Mouse (Mus musculus) layer of hippocampus, adult 18-20 months (tissue): Measurements from ENCODE around the gene Clmp. TPM values are rescaled to one million over a fixed set of nuclear protein-coding genes. Genes with fewer than 3 reads are reported as not detected.

Experiments
- DNase-seq, 2 experiments: peaks; one replicate each; pipeline ENCODE4 v3.0.0; 2022; ENCODE audit warnings: low spot score in 2 of 2
- long read RNA-seq: library from polyadenylated mRNA; stranded (forward); transcript quantifications from one replicate; pipeline ENCODE4 v2.0.0, GENCODE M21; 2021
- total RNA-seq, 2 experiments: library from RNA; stranded (reverse); gene quantifications; 2 replicates each; pipeline ENCODE4 v1.2.3; 2021

Gene Clmp
- 10 to 100 TPM; 23.1 to 25.4 TPM for total RNA-seq
- long read RNA-seq, full-length matches to known transcripts: 11 of 18 reads
- long read RNA-seq, partial matches to known transcripts: 2 of 18 reads
- long read RNA-seq, other reads (novel, unspliced or antisense): 5 of 18 reads

- no peak for DNase-seq
These were observed at the start of gene Clmp for GRCm38 (mm10) chr9:40685801-40686420. Gene Clmp, plus strand, starts transcription at chr9:40685962.

- peak in 1 of 2 experiments; percentile 86 for DNase-seq
These were observed 49.7 kb upstream of the Clmp start for GRCm38 (mm10) chr9:40636054-40636453.

DNA sequence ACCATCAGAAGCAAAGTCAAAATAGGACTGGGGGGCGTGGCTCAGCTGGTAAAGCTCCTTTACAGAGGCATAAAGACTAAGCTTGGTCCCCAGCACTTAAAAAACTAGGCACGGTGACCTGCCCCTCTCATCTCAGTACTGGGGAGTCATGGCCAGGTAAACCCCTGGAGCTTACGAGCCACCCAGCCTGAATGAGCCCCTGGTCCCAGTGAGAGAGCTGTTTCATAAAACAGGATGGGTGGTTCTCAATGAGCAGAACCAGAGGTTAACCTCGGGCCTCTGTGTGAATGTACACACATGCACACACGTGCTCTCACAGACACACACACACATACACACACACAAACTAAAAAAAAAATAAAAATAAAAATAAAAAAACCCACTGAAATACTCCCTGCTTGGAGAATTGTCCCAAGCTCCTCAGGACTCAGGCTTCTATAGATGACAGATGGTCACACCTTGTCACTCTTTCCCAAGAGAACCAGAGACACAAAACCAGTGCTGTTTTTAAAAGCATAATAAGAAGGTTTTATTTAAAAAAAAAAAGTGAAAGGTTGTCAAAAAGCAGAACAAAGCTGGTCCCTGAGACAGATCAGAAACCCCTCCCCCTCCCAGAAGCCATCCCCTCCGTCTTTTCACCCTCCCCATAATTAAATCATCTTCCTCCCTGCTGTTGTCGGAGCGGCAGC, 47.9 kb upstream of the Clmp start:
- DNase-seq: no peak

DNA sequence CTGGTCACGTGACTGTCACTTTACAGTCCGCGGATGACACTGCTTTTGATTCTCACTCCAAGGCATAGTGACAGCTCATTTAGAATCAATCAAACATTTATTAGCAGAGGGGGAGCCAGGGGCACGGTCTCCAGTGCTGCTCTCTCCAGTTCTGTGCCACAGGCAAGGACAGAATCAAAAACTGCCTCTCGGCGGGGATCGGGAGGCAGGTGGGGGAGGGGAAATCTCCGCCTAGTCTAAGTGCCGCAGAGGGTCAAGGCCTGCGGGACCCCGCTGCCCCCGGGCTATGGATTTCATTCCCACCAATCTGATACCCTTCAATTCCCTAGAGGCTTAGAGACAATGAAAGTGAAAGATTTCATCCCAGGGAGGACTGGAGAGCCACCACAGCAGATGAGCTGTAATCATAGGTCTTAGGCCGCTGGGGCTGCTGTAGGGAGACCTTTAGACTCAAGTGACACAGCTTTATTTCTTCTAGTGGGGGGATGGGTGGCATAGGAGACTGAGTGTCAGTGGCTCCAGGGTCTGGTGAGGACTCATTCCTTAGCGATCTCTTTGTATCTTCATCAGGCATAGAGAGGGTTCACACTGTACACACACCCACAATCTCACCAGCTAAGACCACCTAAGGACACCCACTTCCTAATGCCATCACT, 47.2 kb upstream of the Clmp start:
- peak in 1 of 2 experiments; percentile 65 for DNase-seq

- no peak for DNase-seq
These were observed 46.1 kb upstream of the Clmp start for GRCm38 (mm10) chr9:40639536-40640187.

DNA sequence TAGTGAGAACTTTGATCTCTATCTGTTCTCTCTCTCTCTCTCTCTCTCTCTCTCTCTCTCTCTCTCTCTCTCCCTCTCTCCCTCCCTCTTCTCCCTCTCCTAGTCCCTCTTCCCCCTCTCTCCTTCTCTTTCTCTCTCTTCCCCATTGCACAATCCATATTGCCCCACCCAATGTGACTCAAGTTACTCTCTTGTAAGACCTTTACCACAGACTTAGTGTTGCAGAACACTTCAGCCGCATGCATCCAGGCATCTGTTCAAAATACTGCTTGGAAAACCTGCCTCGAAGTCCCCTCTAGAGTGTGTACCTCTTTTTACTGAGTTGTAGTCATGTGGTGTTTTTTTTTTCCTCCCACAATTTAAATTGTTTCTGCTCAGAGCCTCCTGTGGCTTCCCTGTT, 44.4 kb upstream of the Clmp start:
- no peak for DNase-seq

DNA sequence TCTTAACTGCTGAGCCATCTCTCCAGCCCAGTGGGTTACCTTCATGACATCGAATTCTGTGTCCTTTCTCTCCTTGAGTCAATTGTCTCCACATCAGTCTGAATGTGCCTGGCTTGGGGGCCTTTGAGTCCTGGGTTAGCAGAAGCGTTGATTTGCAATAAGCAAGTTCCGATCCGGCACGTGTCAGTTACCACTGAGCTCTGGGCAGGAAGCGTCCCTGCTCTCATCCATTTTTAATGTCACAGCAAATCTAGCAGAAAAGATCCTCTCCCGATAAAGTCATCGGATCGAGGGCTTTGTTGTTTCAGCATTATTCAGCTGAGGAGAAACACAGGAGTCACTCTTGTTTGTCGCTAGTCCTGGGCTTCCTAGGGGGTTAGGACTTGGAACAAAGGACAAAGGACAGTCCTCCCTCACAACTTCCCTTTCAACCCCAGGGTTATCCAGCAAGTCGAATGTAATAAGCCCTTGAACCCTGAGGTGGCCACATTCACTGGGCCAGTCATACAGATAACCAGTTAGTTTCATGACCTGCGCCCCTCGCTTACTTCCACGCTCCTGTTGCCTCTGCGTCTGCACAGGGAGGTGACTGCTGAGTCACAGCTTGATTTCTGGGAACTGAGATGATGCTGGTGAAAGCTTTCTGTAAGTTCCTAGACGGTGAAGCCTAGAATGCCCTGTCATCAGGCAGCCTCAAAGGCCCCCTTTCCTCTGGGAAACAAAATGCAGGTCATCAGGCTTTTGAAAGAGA, 43.1 kb upstream of the Clmp start:
- no peak for DNase-seq

- DNase-seq: no peak
These were observed 36.3 kb upstream of the Clmp start for GRCm38 (mm10) chr9:40649444-40649843.

DNA sequence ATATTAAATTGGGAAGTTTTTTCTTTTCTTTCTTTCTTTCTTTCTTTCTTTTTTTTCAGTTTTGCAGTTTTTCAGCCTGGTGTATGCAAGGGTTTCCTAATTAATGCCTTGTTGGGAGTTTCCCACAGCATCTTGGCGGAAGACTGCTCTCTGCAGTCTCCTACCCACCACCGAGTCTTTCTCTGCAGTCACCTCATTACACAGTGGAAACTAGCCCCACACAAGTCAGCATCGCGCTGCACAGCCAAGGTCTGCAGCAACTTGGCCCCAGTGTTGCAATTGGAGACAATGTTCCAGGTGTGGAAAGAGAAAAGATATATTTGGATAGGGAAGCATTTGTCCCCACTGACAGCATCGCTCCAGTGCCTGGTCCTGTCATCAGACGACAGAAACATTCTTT, 35.8 kb upstream of the Clmp start:
- no peak for DNase-seq

DNA sequence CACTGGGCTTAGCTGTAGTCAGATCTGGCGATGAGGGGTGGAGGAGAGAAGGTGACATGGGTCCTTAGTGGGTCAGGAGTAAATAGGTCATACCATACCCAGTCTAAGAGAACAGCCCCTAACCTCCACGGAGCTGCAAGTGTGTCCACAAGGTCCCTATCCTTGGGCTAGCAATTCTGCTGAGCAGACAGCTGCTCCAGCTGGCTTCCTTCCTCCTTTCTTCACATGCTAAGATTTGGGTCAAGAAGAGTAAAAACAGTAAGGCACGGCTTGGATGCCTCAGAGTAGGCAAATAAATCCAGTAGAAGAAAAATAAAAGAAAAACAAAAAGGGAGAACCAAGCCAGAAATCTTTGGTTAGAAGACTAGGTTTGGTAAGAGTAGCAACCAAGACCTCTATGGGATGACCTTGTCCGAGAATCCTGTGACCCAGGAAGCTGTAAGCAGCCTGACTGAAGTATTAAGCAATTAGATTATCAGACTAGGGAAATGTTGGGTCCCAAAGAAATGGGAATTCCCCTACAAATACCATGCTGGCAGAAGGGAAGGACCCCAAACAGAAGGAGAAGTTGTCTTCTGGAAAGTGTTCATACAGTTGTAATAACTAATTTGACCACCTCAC, 34.4 kb upstream of the Clmp start:
- no peak for DNase-seq

DNA sequence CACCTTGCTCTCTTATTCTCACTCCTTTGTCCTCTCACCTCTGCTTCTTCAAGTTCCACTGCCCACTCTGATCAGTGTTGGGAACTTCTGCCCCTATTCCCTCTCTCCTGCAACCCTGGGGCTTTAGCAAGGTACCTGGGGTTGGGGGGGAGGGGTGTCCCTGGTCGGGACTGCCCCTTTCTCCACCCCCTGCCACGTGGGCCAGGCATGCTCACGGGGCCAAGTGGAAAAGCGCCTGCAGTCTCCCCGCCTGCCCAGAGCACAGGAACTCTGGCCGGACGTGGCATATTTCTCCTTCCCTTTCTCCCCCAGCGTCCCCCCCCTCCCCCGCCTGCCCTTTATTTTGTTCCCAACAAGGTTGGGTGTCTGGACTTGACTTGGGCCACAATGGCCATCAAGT, 33.0 kb upstream of the Clmp start:
- DNase-seq: no peak

- no peak for DNase-seq
These were observed 19.5 kb upstream of the Clmp start for GRCm38 (mm10) chr9:40666190-40666803.

GRCm38 (mm10) chr9:40670313-40670712, 15.4 kb upstream of the Clmp start, which contains the start of gene Gm21915:
Gene Gm21915, plus strand, starts transcription at chr9:40670613.
- DNase-seq: no peak

DNA sequence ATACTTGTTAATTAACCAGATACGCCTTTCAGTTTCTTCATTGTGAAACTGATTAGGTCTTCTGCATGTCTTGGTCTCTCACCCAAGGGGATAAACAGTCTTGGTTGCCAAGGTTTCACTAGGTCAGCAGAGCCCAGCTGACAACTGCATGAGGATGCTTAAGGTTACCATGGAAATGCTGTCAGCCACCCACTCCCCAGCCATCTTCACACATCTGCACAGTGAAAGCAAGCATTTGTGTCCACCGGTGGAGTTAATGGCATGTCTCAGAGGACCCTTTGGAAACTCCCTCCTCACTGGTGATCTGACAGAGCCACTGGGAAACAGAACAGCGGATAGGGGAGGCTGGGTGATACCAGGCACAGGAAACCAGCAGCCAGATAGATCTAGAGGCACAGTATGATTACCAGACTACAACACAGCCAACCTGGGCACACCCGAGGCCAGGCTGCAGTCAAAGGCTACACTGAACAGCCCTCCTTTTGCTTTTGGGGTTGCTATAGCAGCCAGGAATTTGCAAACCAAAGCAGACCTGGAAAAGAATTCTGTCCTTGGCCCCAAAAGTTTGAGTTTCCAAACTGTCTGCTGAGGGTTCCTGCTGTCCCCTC, 14.3 kb upstream of the Clmp start:
- no peak for DNase-seq

DNA sequence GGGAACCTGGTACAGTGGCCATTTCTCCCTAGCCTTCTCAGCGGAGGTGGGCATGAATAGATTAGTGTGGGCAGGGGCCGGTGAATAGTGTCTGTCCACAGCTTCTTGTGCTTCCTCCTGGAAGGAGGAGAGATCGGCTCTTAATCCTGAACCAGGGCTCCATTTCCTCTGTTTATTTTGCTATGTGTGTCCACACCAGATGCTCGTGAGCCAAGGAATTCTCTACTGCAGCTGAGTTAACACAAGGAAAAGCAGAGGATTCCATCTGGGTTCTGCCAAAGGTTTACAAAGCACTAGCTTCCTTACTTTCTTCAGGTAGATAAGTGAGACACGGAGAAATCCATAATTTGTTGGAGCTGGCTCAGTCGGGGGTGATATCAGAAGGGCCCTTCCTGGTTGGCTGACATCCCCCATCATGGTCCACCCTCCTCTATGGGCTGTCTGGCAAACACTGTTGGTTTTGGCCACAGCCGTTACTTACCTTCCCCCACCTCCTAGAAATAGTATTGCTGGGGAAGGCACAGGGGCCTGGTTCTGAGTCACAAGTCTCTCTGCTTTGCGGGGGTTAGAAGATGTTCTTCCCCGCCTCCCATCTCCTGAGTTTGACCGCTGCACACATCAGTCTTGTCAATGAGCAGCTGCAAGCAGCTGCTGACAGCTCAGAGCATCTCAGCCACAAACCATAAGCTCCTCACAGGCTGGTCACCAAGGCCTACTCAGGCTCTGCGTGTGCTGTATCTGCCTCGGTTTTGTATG, 10.4 kb upstream of the Clmp start:
- DNase-seq: no peak

- DNase-seq: no peak
These were observed 7.1 kb upstream of the Clmp start for GRCm38 (mm10) chr9:40678653-40679052.

DNA sequence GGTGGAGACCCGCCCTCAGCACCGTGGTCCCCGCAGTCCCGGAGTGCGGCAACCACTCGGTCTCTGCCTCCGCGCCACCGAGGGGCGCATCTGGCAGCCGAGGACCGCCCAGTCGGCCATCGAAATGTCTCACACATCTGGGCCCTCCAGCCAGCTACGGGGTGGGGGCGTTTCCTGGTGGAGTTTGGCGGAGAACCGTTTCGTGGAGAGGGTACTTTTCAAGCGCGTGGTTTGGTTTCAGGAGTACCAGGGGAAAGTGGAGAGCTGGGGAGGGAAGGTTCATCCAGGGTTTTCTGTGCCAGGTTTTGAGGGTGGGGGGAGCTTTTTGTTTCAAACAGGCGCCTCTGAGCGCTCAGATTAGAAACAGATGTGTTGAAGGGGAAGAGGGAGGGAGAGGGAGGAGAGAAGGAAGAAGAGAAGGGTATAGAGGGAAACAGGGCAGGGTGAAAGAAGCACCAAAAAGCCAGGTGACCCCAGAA, 698 bp downstream of the Clmp start:
- no peak for DNase-seq

GRCm38 (mm10) chr9:40687053-40687452, 1.3 kb downstream of the Clmp start:
- no peak for DNase-seq

DNA sequence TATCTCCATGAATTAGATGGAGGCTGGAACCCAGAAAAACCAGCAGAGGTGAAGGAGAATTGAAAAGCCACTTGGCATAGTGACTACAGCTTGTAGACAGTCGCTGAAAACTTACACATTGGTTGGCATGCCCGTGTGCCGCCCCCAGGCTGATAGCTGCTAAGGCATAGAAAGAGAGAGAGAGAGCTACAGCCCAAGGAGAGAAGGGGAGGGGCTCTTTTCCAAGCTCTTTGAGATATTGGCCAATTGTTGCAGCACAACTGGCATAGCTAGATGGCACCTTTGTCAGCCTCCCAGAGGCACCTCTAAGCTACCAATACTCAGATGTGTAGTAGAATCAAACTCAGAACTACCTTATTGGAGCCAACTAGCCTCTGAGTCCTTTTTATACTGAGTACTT, 1.8 kb downstream of the Clmp start:
- no peak for DNase-seq
